Mouse (Mus musculus) frontal cortex, adult (tissue): ENCODE results near the gene Irf4.

Source experiments
- ATAC-seq: cut with Nextera tagmentation; 2 replicates; pipeline ENCODE4 v1.9.2; 2017; ENCODE audit warnings: mild to moderate bottlenecking, moderate library complexity, mixed read lengths; ENCODE audit not compliant: low TSS enrichment

The Irf4 gene

GRCm38 (mm10) chr13:30802336-30802955 is 53.4 kb downstream of the Irf4 start:
- ATAC-seq: no peak

GRCm38 (mm10) chr13:30809240-30809639 is 60.2 kb downstream of the Irf4 start:
- no peak for ATAC-seq

GRCm38 (mm10) chr13:30813464-30813863 is 64.4 kb downstream of the Irf4 start:
- ATAC-seq: no peak

GRCm38 (mm10) chr13:30814256-30814655 is 65.2 kb downstream of the Irf4 start:
- ATAC-seq: no peak
